Mouse (Mus musculus) cerebellum, adult 11 months (tissue): ENCODE measurements around the gene Smurf1.

ENCODE experiments used
- DNase-seq: peaks from one replicate; pipeline ENCODE4 v3.0.0; 2022

The Smurf1 gene

DNA sequence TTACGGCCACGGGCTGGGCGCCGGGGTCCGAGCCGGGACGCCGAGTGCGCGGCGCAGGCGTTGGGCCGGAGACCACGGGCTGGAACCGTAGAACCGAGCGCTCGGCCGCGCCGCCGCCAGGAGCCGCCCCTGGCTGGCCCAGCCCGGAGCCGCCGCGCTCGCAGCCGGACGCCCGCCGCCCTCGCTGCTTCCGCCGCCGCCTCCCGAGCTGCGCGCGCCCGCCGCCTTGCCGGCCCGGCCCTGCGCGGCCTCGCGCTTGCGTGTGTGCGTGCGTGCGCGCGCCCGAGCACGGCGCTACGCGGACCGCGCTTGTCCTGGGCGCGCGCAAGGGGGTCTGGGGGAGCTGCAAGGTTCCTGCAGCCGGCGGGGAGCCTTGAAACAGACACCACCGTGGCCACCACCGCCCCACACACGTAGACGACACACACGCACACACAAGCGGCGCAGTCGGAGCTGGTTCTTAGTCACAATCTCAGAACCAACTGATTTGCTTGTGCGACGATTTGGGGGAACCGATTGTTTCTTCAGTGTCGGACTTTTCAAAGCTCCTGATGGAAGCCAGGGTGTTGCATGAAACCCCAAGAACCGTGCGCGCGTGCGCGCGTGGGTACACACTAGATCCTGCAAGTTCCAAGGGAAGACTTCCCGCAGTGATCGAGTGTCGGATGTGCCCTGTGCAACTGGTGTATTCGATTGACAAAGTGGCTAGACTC is at the start of gene Smurf1:
Smurf1 (minus strand) TSS at position 209 of the 713 bp plus-strand sequence.
- DNase-seq: peak; percentile 79

DNA sequence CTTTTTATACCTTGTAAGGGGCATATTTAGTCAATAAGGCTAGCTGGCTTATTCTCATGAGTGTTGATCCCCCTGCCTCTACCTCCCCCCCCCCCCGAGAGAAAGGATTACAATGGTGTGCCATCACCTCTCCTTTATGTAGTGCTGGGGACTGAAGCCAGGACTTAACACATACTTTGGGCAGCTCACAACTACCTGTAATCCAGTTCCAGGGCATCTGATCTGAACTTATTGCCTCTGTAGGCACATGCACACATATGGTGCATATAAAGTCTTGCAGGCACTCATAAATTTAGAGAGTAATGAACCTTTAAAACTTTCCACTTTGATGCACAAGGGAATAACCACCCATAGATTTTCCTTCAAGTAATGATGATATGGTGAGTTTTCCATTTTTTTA is 48.6 kb upstream of the Smurf1 start:
- no peak for DNase-seq

DNA sequence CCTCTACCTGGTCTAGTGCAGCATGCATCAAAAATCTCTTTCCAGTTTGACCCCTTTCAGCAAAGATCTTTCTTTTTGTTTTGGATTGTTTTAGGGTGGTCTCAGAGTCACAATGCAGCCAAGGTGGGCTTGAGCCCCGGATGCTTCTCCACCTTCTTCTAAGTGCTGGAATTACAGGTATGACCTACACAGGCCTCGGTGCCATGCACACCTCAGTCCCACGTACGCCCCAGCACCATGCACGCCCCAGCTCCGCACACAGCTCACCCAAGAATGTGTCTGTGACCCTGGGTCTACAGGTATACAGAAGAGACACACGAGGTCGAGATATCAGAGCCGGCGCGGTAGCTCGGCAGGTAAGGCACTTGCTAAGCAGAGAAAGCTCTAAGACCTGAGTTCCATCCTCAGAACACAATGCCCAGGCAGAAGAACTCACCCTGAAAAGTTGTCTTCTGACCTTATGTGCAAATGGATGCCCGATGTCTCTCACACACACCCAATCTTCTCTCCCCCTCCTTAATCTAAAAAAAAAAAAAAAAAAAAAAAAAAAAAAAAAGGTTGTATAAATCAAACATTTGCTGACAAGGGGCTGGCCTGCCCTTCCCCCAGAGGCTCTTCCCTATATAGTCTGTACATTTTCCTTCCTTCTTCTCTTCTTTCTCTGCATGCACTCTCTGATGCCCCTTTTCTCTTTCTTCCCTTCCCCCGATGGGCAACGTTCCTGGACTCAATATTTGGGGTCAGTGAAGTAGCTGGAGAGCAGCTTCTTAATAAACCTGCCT is 43.4 kb upstream of the Smurf1 start:
- DNase-seq: no peak

DNA sequence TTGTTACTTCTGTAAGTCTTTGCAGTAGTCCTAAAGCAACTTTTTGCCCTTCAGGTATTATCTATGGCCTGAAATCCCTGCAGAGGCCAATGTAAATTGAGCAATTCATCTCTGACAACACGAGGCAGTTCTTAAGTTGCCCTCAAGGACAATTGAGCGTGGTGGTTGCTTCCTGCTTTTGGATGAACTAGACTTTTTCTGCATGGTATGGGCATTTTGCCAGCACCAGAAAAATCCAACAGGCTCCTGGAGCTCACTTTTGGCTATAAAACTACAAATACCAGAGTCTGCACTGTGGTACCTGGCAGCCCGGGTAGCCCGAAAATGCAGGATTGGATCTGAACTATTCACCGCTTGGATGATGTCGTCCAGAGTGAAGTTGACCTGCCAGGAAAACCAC is 39.9 kb upstream of the Smurf1 start:
- DNase-seq: no peak

DNA sequence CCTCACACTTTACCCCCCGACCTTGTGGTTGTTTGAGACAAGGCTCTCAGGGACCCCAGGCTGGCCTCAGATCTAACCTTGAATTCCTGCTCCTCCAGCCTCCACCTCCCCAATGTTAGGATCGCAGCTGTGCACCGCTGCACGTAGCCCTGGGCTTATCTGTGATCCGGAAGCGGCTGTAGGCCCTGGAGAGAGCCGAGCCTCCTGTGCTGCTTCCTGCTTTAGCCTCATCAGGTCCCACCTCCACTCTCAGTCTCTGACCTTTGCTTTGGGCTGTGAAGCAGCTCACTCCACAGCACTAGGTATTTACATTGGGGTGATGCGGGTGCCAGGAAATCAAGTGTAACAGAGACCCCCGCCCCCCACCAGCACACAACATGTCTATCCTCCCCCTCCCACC is 38.8 kb upstream of the Smurf1 start:
- DNase-seq: no peak

DNA sequence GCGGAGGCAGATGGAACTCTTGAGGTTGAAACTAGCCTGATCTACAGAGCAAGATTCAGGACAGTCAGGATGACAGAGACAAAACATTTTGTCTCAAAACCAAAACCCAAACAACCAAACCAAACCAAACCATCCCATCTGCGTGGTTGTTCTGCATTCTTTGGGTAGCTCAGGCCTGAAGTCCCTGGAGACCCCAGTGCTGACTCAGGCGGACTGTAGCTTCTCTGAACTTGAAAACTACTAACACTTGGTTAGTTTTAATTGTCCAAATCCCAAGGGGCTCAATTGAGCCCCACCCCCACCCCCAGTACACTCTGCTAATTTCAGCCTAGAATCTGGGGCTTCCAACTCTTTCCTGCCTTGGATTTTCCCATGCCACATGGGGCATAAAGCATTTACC is 37.7 kb upstream of the Smurf1 start:
- DNase-seq: no peak

DNA sequence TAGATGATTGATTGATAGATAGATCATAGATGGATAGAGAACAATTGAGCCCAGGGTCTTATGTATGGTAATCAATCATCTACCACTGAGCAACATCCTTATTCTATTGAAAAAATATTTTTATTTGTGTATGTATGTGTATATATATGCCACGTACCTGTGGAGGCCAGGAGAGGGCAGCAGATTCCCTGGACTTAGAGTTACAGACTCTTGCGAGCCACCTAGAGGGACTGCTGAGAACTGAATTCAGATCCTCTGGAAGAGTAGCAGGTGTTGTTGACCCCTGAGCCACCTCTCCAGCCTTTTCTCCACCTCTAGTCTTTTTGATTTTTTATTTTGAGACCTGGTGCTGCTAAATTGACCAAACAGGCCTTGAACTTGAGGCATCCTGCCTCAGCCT is 32.8 kb upstream of the Smurf1 start:
- DNase-seq: no peak

DNA sequence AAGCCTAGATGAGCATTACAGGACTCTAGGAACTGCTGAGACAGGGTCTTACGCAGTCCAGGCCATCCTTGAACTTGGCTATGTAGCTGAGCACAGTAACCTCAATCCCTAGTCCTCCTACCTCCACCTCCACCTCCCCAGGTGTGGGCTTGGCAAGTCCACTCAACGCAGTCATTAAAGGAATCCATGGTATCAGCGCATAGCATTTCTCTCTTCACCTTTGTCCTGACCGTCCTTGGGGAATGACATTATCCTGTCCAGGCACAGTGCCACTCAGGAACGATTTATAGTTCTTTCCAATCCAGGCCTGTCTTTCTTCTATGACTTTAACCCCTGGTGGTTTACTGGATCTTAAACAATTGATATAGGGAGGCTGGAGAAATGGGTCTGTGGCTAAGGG is 24.8 kb upstream of the Smurf1 start:
- no peak for DNase-seq

DNA sequence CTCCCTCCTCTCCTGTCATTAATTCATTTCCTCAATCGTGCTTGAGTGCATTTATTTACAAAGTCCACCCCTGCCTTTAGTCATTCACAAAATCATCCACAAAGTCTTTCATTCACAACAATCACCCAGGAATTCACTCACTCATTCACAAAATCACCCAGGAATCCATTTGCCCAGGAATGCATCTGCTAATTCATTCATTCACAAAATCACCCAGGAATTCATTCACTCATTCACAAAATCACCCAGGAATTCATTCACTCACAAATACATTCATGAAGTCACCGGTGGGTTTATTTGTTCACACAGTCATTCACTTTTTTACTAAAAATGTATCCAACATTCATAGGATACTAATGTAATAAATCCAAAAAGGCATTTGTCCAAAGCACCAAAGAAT is 24.4 kb upstream of the Smurf1 start:
- no peak for DNase-seq

DNA sequence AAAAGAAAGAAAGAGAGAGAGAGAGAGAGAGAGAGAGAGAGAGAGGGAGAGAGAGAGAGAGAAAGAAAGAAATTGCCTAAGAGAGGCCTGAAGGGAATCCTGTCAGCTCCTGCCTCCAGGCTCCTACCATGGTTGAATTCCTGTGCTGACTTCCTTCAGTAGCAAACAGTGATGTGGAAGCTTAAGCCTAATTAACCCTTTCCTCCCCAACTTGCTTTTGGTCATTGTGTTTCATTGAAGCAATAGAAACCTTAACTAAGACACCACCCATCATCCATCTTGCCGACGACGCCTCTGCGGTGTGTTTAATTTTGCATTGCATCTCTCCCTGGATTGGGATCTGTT is 23.4 kb upstream of the Smurf1 start:
- DNase-seq: no peak

DNA sequence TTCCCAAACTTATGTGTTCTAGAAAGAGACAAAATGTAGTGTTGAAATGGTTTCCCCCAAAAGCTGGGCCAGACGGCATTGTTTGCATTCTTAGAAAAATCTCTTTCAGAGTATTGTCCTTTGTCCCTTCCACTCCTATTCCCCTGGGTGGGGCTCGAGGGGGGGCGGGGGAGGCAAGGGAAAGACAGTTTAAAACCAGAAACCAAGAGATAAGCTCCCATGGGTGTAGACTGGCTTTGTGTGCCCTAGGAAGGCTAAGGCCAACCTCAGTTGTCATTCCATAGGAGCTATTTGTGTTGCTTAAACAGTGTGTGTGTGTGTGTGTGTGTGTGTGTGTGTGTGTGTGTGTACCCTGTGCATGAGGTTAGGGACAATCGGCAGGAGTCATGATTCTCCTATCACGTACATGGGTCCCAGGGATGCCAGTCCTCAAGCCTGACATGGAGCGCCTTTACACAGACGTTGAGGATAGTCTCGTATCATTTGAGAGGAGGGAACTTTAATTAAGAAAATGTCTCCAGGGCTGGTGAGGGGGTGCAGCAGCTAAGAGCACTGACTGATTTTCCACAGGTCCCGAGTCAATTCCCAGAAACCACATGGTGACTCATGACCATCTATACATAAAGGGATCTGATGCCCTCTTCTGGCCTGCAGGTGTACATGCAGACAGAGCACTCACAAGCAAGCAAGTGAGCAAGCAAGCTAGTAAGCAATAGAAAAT is 22.9 kb upstream of the Smurf1 start:
- DNase-seq: peak; percentile 26

DNA sequence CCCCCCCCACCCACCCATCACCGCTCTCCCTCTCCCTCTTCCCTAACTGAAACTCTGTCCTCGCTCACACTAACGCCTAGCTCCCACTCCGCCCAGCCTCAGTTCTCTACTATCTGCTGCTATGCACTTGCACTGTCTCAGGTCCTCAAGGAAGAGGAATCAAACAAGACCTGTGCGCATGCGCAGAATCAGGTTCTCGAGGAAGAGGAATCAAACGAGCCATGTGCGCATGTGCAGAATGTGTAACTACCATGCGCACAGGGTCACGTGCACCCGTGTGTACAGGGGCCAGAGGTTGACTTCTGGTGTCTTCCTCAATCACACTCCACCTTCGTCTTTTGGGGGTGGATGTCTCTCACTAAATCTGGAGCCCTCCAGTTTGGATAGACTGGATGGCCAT is 21.9 kb upstream of the Smurf1 start:
- no peak for DNase-seq

DNA sequence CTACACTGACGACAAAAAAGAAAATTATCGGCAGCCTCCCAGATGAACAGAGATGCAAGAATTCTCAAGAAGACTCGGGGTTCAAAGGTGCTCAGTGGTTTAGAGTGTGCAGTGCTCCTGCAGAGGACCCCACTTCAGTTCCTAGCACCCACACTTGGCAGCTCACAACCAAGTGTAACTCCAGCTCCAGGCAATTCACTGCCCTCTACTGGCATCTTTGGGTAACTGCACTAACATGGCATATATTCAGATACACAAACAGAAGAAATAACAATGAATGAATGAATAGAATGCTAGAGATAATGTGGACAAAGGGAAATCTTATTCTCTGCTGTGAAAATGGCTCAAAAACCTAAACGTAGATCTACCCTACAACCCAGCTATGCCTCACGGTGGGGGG is 19.2 kb upstream of the Smurf1 start:
- no peak for DNase-seq

DNA sequence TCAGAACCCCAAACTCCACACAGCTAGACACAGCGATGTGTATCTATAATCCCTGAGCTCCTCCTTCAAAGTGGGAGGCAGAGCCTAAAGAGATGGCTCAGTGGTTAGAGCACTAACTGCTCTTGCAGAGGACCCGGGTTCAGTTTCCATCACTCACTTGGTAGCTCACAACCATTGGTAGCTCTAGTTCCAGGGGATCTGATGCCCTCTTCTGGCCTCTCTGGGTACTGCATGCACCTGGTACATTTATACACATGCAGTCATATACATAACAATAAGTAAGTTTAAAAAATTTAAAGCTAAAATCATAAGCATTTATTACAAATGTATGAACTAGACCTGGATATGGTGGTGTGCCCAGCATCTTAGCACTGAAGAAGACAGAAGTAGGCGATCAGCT is 17.6 kb upstream of the Smurf1 start:
- DNase-seq: no peak

DNA sequence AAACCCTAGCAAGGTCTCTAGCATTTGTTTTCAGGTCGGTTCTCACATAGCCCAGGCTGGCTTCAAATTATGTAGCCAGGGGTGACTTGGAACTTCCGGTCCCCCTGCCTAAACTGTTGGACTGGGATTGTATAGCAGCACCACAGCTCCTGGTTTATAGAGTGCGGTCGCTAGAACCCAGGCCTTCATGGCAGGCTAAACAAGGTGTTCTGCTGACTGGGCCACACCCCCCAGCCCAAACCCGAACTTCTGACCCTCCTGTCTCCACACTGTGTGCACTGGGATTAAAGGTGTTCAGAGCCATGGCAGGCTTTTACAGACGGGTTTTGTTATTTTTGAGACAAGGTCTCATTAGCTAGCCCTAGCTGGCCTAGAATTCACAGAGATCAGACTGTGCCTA is 13.5 kb upstream of the Smurf1 start:
- no peak for DNase-seq

DNA sequence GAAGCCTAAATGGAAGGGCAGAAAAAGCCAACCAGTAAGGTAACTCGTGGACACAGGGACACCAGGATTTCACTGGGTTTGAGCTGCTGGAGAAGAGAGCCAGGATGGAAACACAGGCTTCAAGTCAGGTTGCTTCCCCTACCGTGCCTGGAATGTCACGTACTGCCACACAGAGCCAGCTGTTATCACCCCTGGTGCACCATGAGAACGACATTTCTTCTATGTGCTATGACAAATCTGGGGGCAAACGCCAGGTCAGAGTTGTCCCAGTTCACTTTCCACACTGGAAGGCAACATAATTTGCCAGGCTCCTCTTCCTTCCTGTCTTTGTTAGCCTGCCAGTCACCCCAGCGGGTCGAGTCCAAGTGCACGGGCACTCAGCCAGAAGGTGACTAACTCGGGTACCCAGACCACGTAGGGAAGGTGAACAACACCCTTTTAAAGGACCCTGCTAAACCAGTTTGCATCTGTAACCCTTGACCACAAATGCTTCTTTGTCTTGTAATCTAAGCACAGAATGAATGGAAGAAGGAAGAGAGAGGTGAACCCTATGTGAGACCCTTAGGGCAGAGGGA is 13.0 kb upstream of the Smurf1 start:
- DNase-seq: no peak

DNA sequence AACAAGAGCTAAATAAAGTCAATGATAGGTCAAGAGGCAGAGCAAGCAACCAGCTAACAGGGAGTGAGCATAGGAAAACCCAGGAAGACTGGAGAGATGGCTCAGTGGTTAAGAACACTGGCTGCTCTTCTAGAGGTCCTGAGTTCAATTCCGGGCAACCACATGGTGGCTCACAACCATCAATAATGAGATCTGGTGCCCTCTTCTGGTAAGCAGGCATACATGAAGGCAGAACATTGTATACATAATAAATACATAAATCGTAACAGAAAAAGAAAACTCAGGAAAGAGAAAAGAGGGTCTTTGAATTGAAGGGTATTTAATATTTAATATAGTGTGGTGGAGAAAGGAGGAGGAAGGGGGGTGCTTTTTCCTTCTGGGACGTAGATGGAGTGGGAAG is 5.6 kb upstream of the Smurf1 start:
- DNase-seq: no peak

DNA sequence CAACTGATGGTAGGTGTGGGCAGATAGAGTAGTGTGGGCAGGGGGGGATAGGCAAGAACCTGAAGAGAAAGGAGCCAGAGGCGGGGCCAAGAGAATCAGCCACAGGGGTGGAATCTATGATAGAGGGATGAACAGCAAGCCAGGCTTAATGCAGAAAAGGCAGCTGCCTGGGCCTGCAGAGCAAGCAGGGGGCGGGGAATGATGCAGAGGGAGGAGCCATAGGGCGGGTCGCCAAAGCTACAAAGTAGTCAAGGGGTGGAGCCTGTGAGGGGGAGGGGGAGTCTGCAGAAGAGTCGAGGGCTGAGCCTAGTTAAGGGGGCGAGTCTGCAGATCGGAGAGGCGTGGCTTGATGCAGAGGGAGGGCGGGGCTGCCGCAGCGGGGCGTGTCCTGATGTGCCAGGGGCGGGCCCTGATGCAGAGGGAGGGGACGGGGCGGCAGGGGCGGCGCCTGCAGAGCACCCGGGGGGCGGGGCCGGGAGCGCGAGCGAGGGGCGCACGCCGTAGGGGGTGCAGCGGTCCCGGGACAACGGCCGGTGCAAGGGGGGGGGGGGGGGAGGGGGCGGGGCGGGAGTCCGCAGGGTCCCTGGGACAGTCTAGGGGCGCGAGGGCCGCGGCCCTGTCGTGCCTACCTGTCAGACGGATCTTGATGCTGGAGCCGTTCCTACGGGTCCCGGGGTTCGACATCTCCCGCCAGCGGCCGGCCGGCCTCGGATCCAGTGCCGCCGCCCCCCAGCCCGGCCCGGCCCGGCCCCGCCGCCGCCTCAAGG is 592 bp downstream of the Smurf1 start:
- DNase-seq: peak; percentile 76

DNA sequence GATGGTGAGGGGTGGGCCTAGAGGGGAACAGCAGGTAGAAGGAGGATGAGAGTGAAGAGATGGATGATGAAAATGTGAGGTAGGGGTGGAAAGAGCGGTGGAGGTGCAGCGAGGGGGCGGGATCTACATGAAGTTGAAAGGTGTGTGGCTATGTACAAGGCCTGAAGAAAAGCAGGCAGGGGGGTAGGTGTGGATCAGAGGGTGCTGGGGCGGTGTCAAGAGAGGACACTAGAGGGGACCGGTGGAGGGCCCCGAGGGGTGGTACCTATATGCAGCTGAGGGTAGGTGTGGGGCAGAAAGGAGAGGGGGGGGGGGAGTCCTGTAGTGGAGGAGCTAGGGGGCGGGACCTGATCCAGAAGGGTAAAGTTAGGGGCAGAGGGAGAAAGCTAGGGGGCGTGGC is 1.2 kb downstream of the Smurf1 start:
- DNase-seq: peak; percentile 35

DNA sequence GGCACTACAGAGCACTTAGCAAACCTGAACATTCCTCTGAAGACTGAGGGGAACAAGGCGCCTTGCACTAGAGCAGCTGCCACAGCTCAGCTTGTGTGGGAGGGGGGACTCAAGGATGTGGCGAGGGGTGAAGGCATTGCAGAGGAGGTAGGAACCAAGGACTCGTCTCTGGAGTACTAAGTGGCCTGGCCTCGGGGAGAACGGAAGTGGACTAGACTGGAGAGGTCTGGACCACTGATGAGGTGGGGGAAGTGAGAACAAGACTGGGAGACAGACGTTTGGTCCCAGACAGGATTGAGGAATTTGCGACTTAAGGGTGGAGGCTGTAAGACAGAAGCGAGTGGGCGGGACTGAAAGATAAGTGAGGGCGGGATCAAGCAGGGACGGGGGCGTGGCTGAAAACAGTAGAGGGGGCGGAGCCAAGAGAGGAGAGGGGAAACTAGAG is 1.8 kb downstream of the Smurf1 start:
- peak; percentile 44 for DNase-seq

DNA sequence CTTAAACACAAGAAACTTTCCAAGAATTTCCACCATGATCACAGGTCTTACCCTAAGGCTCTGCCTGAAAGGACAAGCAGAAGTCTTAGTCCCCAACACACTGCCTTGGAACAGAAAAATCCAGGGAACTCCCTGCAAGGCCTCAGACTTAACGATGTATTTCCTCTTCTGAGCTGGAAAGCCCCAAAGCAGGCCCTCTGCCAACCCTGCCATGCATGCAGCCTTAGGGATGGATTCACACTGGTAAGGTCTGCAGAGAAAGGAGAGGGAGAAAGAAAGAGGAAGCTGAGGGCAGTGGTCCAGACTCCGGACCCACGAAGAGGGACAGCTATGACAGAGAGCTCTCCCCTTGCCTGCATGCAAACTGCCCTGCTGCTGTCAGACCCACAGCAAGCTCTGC is 2.2 kb downstream of the Smurf1 start:
- DNase-seq: no peak

DNA sequence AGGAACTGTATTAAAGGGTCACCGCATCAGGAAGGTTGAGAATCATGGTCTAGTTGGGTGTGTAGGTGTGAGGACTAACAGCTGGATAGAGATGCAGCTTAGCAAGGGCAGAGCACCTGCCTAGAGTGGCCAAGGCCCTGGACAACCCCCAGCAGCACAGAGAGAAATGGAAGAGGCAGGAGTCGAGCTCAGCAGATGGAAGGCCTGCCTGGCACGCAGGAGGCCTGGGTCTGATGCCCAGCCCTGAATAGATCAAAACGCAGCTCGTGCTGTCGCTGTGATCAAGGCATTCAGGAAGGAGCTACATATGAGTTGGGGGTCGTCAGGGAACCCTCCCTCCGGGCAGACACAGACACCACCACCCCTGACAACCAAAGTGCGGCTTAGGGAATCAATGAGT is 7.4 kb downstream of the Smurf1 start:
- peak; percentile 26 for DNase-seq

DNA sequence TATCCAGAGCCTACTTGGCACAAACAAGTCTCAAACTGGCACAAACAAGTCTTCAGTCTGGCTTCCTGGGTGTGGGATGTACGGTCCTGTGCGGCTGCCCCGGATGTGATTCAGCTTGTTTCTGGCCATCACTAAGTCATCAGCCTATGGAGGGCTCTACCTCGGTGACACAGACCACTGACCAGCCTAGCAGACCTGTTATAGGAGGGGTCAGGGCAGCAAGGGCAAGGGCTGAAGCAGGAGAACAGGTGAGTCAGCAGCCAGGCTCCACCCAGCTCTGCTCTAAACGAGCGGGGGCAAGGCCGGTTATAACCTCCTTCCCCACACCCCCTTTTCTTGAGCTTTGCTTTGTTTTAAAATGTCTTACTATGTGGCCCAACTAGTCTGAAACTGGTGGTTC is 11.2 kb downstream of the Smurf1 start:
- no peak for DNase-seq
